Mouse (Mus musculus): ENCODE data around the gene Ubox5.

- TF ChIP-seq POLR2A (IDR thresholded peaks at IDR 0.05; ENCODE audit: low read depth, low read length) (no peak), CTCF (conservative IDR thresholded peaks at IDR 0.05; ENCODE audit: insufficient read depth, insufficient read length, low read depth, low read length) (no peak)
These were observed 82.9 kb downstream of the Ubox5 start for GRCm38 (mm10) chr2:130546957-130547356.
